Mouse (Mus musculus) cerebellum, adult 9-10 months (tissue): ENCODE data around the gene Stat6.
"Not testable (repeated sequence)": the region's sequence is repeated elsewhere in the genome, so short reads cannot be mapped to it uniquely, and the experiment has no call there.

Source experiments
- DNase-seq: peaks from one replicate; pipeline ENCODE4 v3.0.0; 2022

Gene Stat6

GRCm38 (mm10) chr10:127652906-127653638 is 10.3 kb downstream of the Stat6 start:
- no peak for DNase-seq

GRCm38 (mm10) chr10:127654970-127655579 is 12.3 kb downstream of the Stat6 start:
- no peak for DNase-seq

DNA sequence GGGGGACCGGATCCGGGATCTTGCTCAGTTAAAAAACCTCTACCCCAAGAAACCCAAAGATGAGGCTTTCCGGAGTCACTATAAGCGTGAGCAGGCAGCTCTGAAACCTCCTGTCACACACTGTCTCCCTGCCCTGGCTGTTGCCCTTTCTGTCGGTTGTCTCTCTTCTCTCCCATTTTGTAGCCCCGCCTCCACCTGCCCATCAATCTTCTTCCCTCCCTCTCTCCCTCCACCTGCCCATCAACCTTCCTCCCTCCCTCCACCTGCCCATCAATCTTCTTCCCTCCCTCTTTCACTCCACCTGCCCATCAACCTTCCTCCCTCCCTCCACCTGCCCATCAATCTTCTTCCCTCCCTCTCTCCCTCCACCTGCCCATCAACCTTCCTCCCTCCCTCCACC is 14.8 kb downstream of the Stat6 start:
- not testable (repeated sequence) for DNase-seq

GRCm38 (mm10) chr10:127658076-127658475 is 15.3 kb downstream of the Stat6 start:
- no peak for DNase-seq

DNA sequence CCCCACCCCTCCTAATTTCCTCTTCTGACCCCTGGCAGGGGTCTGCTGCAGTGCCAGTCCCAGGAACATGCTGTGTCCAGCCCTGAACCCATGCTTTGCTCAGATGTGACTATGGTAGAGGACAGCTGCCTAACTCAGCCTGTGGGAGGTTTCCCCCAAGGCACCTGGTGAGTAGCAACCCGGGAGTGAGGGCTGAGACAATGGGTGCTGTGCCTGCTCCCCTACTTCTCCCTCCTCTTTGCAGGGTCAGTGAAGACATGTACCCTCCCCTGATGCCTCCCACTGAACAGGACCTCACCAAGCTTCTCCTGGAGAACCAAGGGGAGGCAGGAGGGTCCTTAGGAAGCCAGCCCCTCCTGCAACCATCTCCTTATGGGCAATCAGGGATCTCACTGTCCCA is 16.8 kb downstream of the Stat6 start:
- no peak for DNase-seq

GRCm38 (mm10) chr10:127661291-127661914 is 18.6 kb downstream of the Stat6 start:
- DNase-seq = no peak

GRCm38 (mm10) chr10:127661915-127662663 is 19.3 kb downstream of the Stat6 start:
- peak; percentile 76 for DNase-seq

DNA sequence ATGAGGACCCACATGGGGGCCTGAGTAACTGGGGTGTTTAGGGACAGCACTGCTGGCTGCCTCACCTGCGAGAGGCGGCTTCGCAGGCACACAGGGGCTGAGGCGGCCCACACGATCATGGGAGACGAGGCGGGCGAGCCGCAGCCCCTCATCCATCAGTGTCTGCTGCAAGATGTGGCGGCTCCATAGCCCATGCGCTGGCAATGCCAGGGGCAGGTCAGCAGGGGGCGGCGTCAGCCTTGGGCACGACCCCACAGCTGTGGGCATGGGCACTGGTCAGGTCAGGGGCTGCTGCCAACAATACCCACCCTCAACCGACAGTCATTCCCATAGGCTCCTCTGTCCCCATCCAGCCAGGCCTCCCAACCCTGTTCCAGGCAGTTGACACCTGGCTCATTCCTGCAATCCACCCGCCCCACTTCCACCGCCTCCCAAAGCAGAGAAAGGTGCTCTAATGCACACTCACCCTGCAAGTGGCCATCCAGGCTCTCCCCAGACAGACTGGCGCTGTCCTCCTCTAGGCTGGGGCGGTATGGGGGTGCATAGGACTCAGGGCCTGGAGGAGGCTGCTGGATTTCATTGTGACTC is 20.0 kb downstream of the Stat6 start:
- DNase-seq = peak; percentile 65

DNA sequence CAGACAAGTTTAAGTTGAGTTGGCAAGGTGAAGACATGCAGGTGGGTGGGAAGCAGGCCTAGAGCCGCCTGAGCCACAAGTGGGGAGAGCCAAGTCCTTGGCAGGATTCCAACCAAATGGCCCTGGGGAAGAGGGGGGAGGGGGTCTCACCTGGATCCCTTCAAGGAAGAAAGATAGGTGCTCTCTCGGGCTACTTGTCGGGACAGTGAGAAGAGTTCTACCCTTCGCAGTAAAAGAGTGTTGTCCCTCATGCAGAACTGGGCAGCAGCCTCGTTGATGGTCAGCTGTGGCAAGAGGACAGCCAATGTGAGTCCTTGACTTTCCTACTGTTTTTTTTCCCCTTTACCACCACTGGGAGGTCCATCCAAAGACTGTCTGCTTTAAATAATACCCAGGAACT is 20.8 kb downstream of the Stat6 start:
- DNase-seq = no peak

GRCm38 (mm10) chr10:127664166-127664565 is 21.4 kb downstream of the Stat6 start:
- no peak for DNase-seq

GRCm38 (mm10) chr10:127664891-127665290 is 22.1 kb downstream of the Stat6 start:
- DNase-seq = no peak

GRCm38 (mm10) chr10:127665366-127666181 is 22.8 kb downstream of the Stat6 start:
- peak; percentile 62 for DNase-seq

- peak; percentile 84 for DNase-seq
Observed at GRCm38 (mm10) chr10:127666501-127667268, 23.9 kb downstream of the Stat6 start, which contains the start of gene Nemp1. Gene Nemp1, plus strand, starts transcription at chr10:127666901.

DNA sequence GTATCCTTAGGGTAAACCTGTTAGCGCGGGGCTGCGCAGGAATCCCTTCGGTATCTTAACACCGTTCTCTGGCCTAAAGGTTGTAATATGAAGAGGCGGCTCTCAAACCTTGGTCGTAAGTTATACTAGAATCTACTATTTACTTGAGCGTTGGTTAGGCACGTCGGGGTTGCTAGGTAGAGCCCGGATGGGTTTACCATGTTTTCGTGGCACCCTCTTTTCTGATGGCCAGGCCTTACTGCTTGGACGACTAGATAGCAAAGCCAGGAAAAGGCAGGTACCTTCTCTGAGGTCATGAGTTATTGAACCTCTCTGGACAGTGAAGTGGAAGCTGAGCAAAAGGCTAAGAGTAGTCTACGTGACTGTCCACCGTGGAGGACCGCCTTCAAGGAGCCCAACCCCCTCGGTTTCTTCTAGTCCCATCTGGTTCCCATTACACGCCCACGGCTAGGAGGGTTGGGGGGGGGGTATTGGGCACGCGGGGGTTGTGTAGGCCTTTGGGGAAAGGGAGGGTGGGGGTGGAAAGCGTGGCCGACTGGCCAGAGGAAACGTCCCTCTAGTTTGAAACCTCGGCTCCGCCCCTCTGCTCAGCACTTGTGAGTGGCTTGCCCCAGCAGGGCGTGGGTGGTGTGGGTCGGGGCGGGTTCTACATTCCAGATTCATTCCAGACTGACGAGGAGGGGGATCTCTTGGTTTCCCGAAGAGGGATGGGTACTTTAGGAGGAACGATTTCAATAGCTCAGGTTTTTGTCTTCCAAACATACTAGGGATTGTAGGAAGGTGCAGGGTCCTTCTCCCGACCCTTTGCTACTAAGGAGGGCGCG is 24.7 kb downstream of the Stat6 start:
- DNase-seq = peak; percentile 83

DNA sequence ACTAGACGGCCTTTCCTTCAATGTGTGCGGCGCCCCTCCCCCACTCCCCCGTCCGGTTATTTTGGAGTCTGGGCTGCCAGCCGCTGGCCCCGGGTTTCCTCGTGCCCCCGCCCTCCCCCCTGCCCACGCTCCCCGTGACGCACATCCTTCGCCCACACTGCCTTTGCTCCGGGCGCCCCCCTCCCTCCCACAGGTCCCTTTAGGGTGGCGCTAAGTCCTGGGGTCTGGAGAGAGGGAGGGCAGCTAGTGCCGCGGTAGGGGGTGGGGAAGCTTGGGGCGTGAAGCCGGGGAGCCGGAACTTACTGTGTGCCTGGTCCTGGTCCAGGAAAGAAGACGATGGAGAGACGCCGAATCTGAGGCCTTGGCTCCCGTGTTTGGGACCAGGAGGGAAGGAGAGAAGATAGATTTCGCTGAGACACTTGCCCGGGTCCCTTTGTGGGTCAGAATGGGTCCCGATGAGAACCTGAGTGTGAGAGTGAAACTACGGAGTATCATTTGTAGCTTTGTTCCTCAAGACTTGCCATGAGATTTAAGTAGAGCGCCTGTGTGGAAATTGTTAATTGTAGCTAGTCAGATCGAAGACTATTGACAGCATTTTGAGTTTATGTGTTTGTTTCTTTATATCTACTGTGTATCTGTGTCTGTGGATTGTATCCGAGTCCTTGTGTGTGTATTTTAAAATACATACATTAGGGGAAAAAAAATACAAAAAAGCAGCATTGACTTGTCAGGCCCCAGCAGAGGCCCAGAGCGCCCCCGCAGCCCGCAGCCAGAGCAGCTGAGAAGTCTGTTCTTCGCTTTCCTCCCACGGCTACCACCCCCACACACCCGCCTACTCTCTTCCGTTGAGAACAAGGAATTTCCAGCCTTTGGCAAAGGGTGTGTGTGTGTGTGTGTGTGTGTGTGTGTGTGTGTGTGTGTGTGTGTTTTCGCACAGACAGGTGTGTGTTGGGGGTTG is 25.6 kb downstream of the Stat6 start, which contains the start of gene Nab2:
TSS of gene Nab2 (minus strand) at position 476 of the 958 bp plus-strand sequence.
- peak; percentile 74 for DNase-seq

DNA sequence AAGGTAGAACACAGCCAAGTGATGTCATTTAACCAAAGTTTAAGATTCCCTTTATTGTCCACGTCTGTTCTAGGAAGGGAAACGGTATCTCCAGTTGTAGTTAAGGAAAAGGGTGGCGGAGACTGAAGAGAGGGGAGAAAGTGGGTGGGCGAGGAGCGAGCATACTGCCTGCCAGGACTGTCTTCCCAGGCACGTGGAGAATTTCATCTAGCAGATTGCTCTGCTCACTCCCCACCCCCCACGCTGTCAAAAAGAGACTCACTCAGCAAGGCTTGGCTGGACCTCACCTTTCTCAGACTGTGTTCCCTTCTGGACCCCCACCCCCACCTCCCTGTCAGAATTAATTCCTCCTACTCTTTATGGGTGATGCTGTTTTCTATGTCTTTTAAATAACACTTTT is 26.4 kb downstream of the Stat6 start:
- peak; percentile 64 for DNase-seq

DNA sequence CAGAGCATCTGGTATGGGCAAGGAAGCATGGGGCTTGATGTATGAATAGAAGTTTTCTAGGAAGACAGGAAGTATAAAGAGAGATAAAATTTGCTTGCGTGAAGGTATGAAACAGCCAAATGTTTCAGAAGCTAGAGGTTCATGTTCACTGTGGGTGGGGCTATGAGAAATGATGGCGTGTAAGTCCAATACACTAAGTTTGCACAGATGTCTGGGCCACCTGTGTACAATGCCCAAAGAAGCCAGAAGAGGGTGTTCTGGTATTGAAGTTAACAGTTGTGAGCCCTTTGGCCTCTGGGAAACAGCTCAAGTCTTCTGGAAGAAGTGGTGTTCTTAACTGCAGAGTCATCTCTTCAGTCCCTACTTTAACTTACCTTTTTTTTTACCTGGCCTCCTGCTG is 27.4 kb downstream of the Stat6 start:
- DNase-seq = no peak

DNA sequence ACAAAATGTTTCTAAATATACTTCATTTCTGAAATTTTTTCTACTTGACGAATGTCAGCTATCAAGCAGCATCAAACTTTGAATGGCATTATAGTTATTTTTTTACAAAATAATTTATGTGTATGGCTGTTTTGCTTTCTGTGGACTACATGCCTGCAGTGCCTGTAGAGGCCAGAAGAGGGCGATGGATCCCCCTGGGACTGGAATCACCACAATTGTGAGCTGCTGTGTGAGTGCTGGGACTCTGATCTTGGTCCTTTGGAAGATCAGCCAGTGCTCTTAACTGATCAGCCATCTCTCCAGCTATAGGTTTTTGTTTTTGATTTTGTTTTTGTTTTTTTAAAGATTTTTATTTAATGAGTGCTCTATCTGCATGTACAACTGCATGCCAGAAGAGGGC is 28.5 kb downstream of the Stat6 start:
- peak; percentile 31 for DNase-seq
